Mouse (Mus musculus): ENCODE results near the gene Bloc1s1.

- no peak for TF ChIP-seq CTCF (conservative IDR thresholded peaks at IDR 0.05; ENCODE audit: low read length)
- no peak for TF ChIP-seq POU5F1 (IDR thresholded peaks at IDR 0.05; ENCODE audit: borderline replicate concordance, low read length)
Measured at GRCm38 (mm10) chr10:128947496-128947895, 23.7 kb upstream of the Bloc1s1 start.
